Mouse (Mus musculus) megakaryocyte, embryonic 14.5 days (primary cell): Measurements from ENCODE around the gene Sgca.

Experiments used
- FLI1 ChIP-seq: IDR thresholded peaks from 2 replicates; pipeline ENCODE4 v1.6.1; 2012; ENCODE audit warnings: low read length, inconsistent platforms, mixed read lengths
- GATA1 ChIP-seq: IDR thresholded peaks from 3 replicates; pipeline ENCODE4 v1.6.1; 2012; ENCODE audit warnings: mixed read lengths, low read length, inconsistent platforms, borderline replicate concordance

GRCm38 (mm10) chr11:94924977-94925376 lies 51.1 kb downstream of the Sgca start:
- TF ChIP-seq GATA1 (no peak), FLI1 (no peak)
